Mouse (Mus musculus): ENCODE data around the gene Atp6v0b. TPM values are rescaled to one million over a fixed set of nuclear protein-coding genes. Genes with fewer than 3 reads are reported as not detected.

Gene Atp6v0b
- polyA plus RNA-seq, 1 experiment from 2014 or later: 308 TPM

Other genes with a start within 250 kb of the Atp6v0b start
- 66.3 and 77.5 TPM in 2 replicates for gene Dmap1, start 205.1 kb downstream of the Atp6v0b start, polyA plus RNA-seq (2016; fragmentation: Nextera tagmentation; extraction: Ambion mirVana)
- gene Gm12845, start 162.9 kb downstream of the Atp6v0b start, polyA plus RNA-seq (2016; fragmentation: Nextera tagmentation; extraction: Ambion mirVana): not detected in 2 replicates
- not detected in 2 replicates for gene Klf17, start 121.7 kb downstream of the Atp6v0b start, polyA plus RNA-seq (2016; fragmentation: Nextera tagmentation; extraction: Ambion mirVana)
- gene Slc6a9, start 52.8 kb downstream of the Atp6v0b start, polyA plus RNA-seq (2016; fragmentation: Nextera tagmentation; extraction: Ambion mirVana): 16.6 and 17.3 TPM in 2 replicates
- 1.4 and 2.7 TPM in 2 replicates for gene Ccdc24, start 14.8 kb downstream of the Atp6v0b start, polyA plus RNA-seq (2016; fragmentation: Nextera tagmentation; extraction: Ambion mirVana)
- 44.5 and 46.9 TPM in 2 replicates for gene B4galt2, start 3.8 kb downstream of the Atp6v0b start, polyA plus RNA-seq (2016; fragmentation: Nextera tagmentation; extraction: Ambion mirVana)
- gene Dph2, start 4.7 kb upstream of the Atp6v0b start, polyA plus RNA-seq (2016; fragmentation: Nextera tagmentation; extraction: Ambion mirVana): 23.0 and 27.5 TPM in 2 replicates
- gene Ipo13, start 27.7 kb upstream of the Atp6v0b start, polyA plus RNA-seq (2016; fragmentation: Nextera tagmentation; extraction: Ambion mirVana): 65.7 and 68.5 TPM in 2 replicates
- gene Artn, start 42.4 kb upstream of the Atp6v0b start, polyA plus RNA-seq (2016; fragmentation: Nextera tagmentation; extraction: Ambion mirVana): 1.3 and 3.1 TPM in 2 replicates
- 9.4 and 12.3 TPM in 2 replicates for gene St3gal3, start 247.6 kb upstream of the Atp6v0b start, polyA plus RNA-seq (2016; fragmentation: Nextera tagmentation; extraction: Ambion mirVana)